Mouse (Mus musculus) liver, adult 2 months (tissue): ENCODE measurements at regions not wholly inside any gene's neighbourhood (a gene's known extent, or its start where the extent isn't known, plus 50 kb on each side); places are given as distances from the start of the nearest gene placed in this dataset.

Experiments used
- CTCF ChIP-seq: fragments of 200-500 bp; IDR thresholded peaks from 2 replicates; pipeline ENCODE4 v1.5.1; 2011; ENCODE audit warnings: low read depth, low read length, control low read depth
- POLR2A ChIP-seq: fragments of 200-500 bp; IDR thresholded peaks from 2 replicates; pipeline ENCODE4 v1.6.1; 2011; ENCODE audit warnings: low read length, control low read depth; ENCODE audit not compliant: insufficient read depth; ENCODE audit errors: extremely low read depth

DNA sequence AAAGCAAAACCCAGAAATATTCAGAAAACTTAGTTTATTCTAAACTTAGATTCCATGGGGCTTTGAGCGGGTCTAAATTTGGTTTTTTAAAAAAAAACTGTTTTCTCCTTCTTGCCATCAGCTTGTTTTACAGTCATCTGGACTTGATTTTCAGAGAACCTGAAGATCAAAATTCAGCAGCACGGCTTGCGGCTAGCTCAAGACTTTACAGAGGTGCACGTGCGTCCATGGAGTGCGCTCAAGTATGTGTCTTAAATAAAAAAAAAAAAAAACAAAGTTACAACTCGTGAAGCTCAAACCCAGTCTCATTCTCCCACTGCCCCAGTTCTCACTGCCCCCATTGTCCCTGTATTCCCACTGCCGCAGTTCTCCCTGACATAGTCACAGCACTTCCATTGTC, 180.5 kb upstream of the L3mbtl3 start:
- TF ChIP-seq POLR2A (no peak), CTCF (no peak)
